Mouse (Mus musculus): Measurements from ENCODE around the gene Tmem37.

Tmem37 gene

DNA sequence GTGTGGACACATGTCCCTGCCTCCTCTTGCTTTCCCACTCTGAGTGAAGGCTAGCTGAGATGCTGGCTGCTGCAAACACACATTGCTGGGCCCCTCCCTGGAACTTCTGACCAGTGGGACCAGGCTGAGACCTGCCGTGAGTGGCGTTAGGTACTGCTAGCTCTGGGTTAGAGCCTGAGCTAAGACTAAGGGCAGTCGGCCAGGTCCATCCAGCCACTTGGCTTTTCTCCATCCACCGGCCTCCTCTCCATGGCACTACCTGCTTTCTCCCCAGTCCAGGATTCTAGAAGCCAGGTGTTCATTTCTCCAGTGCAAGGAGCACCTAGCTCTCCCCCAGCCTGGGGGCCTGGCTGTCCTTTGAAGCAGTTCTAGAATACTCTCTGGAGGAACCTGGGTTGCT, 1.1 kb upstream of the Tmem37 start:
- ChIA-PET POLR2A (interaction anchor here in 3 of 4 experiments (0.9 to 2.8 kb wide), 13 partner anchors 8 to 48 kb away, joined by 3 to 14 read pairs (median 5); partner anchors contain the start of genes 3110009E18Rik (in 2 of the 3) and Dbi (in 2 of the 3)), CTCF (interaction anchor here in 2 of 4 experiments (0.6 to 1.6 kb wide), 3 partner anchors 19 to 40 kb away, joined by 3 to 9 read pairs (median 3); no protein-coding TSS in a partner anchor)

DNA sequence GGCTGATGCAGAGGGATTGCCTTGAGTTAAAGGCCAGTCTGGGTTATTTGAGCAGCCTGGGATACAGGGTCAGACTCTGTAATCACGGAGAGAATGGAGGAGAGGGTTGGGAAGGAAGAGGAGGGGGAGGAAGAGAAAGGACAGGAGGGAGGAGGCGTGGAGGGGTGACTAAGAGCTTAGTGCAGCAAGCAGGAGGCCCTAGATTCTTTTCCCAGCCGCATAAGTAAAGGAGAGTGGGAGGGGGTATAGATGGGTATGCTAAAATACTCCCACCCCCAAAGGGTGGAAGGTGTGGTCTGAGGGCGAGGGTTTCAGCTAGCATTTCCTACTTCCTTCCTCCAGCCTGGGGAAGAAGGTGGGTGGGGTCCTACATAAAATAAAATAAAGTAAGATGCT, 431 bp upstream of the Tmem37 start:
- CTCF ChIA-PET = interaction anchor here in 2 of 4 experiments (0.6 to 1.6 kb wide), 4 partner anchors 13 to 40 kb away, joined by 3 to 9 read pairs (median 3); no protein-coding TSS in a partner anchor

DNA sequence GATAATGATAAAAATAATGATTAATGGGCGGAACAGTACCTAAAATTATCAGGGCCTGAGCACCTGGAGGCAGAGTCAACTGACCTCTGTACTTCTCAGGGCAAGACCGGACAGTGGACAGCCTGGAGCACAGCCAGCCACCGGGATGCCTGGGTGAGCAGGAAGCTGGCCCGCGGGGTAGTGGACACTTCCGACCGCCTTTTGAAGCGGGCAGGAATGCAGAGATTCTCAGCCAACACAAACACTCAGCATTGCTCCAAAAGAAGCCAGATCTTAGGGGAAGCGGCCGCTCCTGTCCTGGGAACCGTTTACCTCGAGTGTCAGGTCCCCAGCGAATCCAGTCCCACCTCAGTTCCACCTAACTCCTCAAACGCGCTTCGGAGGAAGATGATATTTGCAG, 974 bp downstream of the Tmem37 start:
- POLR2A ChIA-PET = interaction anchor here in 3 of 4 experiments (0.6 to 2.8 kb wide), 9 partner anchors 9 to 1357 kb away, joined by 3 to 14 read pairs (median 4); no protein-coding TSS in a partner anchor
- CTCF ChIA-PET = interaction anchor here in 1 of 4 experiments (1.1 kb wide), 1 partner anchor 11 kb away, joined by 3 read pairs; no protein-coding TSS in a partner anchor

More for the DNA sequence above, 431 bp upstream of the Tmem37 start:
- POLR2A ChIA-PET = interaction anchor here in 3 of 4 experiments (0.6 to 2.8 kb wide), 19 partner anchors 9 to 577 kb away, joined by 3 to 14 read pairs (median 5); partner anchors contain the start of genes 3110009E18Rik (in 2 of the 3) and Dbi (in 2 of the 3)

DNA sequence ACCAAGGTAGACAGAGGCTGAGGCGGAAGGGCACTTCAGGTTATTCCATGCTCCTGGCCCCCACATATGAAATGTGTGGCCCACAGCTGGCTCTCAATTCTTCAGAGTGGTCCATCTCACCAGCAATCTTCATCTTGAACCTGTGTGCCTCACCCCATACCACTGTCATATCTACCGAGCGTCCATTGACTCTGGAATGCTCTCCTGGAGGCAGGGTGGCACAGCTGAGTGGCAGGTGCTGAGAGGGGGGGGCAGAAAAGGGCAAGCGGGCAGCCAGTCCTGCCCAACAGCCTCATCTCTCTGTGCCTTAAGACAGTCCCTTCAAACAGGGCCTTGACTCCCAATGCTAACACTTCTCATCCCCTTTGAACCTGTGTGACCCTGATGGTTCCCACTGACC, 2.7 kb downstream of the Tmem37 start:
- POLR2A ChIA-PET = interaction anchor here in 1 of 4 experiments (0.6 kb wide), 1 partner anchor 115 kb away, joined by 3 read pairs; no protein-coding TSS in a partner anchor
- CTCF ChIA-PET = interaction anchor here in 1 of 4 experiments (0.5 kb wide), 1 partner anchor 236 kb away, joined by 3 read pairs; no protein-coding TSS in a partner anchor

DNA sequence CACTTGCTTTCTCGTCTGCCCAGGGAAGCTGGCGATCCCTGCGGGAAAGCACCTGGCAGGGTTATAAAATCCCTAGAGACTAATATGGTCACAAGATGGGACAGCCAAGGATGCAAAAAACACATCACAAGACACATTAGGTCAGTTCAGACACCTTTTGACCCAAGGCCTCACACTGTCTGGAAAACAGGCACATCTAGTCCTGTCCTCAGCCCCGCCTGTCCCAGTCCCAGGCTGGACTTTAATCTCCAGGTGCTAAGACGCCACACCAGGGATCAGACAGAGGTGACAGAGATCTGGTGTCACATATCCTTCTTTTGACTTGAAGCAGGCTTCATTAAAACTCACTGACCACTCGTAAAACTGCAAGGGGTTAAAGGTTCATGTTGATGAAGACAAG, 3.7 kb downstream of the Tmem37 start:
- POLR2A ChIA-PET = interaction anchor here in 1 of 4 experiments (1.1 to 1.4 kb wide), 2 partner anchors 16 to 19 kb away, joined by 4 read pairs; no protein-coding TSS in a partner anchor
- CTCF ChIA-PET = interaction anchor here in 2 of 4 experiments (0.5 to 1.0 kb wide), 2 partner anchors 11 to 28 kb away, joined by 4 to 8 read pairs; no protein-coding TSS in a partner anchor

DNA sequence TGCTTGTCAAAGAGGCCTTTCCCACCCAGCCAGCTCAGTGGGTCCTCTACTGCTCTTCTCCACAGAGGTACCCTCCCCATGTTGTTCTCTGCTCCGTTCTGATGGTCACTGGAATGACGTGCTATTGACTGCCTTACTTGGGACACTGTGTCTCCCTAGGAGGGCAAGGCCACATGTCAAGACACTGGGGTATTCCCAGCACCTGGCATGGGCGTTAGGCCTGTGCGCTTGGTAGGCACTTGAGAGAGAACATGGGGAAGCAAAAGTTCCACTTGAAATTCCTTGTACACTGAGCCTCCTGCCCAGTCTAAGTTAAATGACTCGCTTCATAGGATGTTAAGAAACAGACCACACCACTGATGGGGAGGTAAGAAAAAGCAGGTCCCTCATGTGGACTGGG, 4.8 kb downstream of the Tmem37 start:
- POLR2A ChIA-PET = interaction anchor here in 1 of 4 experiments (0.6 kb wide), 2 partner anchors 586 to 1610 kb away, joined by 3 to 5 read pairs; no protein-coding TSS in a partner anchor

DNA sequence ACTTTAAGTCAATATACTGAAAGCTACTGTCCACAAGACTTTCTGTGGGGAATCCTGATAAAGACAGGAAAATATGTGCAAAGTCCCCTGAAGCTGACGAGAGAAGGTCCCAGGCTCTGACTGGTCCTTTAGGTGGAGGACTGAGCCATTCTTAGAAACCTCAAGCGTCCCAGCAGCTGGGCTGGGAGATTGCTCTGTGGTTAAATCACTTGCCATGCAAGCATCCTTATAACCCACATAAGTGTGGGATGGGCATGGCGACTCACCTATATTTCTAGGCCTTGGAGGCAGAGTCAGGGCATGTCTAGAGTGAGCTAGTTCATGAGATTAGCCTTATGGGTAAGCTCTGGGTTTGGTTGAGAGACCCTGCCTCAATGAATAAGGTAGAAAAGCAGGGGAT, 7.2 kb downstream of the Tmem37 start:
- ChIA-PET CTCF (no interaction called here), POLR2A (interaction anchor here in 2 of 4 experiments (0.7 to 0.9 kb wide), 2 partner anchors 12 to 552 kb away, joined by 3 read pairs; no protein-coding TSS in a partner anchor)

More for the DNA sequence above, 4.8 kb downstream of the Tmem37 start:
- CTCF ChIA-PET = no interaction called here

DNA sequence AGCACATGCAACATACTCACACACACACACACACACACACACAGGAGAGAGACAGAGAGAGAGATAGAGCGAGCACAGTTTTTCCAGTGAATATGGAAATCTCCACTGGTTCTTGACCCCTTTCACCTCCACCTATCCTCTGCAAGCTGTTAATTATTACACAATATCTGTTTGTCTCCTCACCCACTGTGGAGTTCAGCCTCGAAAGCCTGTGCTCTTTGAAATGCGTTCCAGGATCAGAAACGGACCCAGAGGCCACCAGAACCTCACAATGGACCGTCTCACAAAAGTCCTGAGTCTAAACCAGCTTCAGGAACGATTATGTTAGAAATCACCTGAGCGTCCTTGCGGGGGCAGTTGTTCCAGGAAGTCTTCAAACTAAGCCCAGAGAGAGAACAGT, 7.7 kb downstream of the Tmem37 start:
- POLR2A ChIA-PET = interaction anchor here in 2 of 4 experiments (0.7 to 0.9 kb wide), 2 partner anchors 11 to 552 kb away, joined by 3 read pairs; no protein-coding TSS in a partner anchor
- CTCF ChIA-PET = interaction anchor here in 1 of 4 experiments (0.5 kb wide), 1 partner anchor 11 kb away, joined by 3 read pairs; no protein-coding TSS in a partner anchor

DNA sequence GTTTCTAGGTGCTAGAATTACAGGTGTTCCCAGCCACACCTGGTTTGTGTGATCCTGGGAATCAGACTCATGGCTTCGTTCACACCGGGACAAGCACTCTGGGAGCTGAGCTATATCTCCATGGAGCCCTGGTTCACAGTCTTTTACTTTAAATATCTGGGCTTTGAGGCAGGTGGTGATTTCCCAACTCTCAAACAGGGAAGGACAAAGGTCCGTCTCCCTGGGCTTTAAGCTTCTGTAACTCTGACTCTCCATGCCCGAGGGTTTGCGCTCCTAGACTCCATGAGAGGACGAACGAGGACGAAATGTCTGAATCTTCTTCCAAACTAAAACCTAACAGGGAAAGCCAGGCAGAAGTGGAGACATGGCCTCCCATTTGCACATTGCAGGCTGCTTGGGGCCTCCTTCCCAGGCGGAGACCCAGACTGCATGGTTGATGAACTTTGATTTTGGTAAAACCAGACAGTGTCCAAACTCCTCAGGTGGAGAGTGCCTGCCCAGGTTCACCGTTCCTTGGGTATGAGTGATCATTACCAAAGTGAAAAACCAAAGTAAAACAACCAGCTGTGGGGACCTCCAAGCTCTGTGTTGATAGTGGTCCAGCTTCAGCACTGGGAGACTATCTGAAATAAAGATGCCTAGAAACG, 9.7 kb downstream of the Tmem37 start:
- ChIA-PET POLR2A (interaction anchor here in 3 of 4 experiments (1.1 to 1.9 kb wide), 7 partner anchors 10 to 57 kb away, joined by 3 to 14 read pairs (median 4); partner anchors contain the start of genes 3110009E18Rik (in 2 of the 3), Dbi (in 2 of the 3) and Tmem37 (in 2 of the 3)), CTCF (interaction anchor here in 2 of 4 experiments (0.6 to 1.0 kb wide), 2 partner anchors 42 to 277 kb away, joined by 3 to 4 read pairs; no protein-coding TSS in a partner anchor)

DNA sequence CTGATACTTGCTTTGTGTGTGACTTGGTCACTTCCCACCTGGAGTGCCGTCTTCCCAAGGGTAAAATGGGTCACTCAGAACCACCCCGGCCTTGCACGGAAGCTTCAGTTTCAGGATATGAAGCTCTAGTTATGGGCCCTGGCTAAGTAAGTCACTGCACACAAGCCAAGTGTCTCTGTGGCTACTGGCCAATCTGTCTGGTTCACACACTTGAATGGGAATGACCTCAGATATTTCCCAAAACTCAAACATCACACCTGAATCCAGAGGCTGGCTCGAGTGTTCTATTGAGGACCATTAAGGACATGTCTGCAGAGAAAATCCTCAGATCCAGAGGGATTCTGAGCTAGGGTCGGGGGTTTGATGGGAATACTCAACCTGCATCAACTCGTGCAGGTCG, 11.6 kb downstream of the Tmem37 start:
- ChIA-PET CTCF (interaction anchor here in 3 of 4 experiments (0.6 to 1.3 kb wide), 6 partner anchors 25 to 93 kb away, joined by 3 to 4 read pairs (median 3); partner anchors contain the start of genes 3110009E18Rik (in 1 of the 3) and Dbi (in 1 of the 3)), POLR2A (interaction anchor here in 2 of 4 experiments (0.8 to 1.3 kb wide), 3 partner anchors 10 to 51 kb away, joined by 3 to 6 read pairs (median 3); partner anchors contain the start of gene Tmem37 (in 1 of the 2))

DNA sequence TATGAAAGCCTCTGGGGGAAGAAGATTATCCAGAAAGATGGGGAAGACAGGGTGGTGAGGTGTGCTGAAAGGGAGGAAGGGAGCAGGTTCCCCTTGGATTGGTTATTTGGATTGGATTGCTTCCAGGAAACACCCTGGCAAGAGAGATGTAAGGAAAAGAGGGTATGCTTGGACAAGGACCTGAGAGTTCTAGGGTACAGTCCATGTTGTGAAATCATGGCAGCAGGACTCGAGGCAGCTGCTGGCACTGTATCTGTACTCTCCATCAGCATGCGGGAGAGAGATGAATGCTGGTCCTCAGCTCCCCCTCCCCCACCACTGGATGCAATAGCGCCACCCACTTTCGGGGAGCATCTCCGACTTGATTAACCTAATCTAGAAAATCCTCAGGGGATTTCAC, 13.2 kb downstream of the Tmem37 start:
- ChIA-PET CTCF (interaction anchor here in 2 of 4 experiments (1.1 to 1.3 kb wide), 2 partner anchors 33 to 45 kb away, joined by 4 read pairs; no protein-coding TSS in a partner anchor), POLR2A (interaction anchor here in 1 of 4 experiments (0.7 to 1.3 kb wide), 2 partner anchors 12 to 13 kb away, joined by 3 to 6 read pairs; partner anchors contain the start of gene Tmem37)

DNA sequence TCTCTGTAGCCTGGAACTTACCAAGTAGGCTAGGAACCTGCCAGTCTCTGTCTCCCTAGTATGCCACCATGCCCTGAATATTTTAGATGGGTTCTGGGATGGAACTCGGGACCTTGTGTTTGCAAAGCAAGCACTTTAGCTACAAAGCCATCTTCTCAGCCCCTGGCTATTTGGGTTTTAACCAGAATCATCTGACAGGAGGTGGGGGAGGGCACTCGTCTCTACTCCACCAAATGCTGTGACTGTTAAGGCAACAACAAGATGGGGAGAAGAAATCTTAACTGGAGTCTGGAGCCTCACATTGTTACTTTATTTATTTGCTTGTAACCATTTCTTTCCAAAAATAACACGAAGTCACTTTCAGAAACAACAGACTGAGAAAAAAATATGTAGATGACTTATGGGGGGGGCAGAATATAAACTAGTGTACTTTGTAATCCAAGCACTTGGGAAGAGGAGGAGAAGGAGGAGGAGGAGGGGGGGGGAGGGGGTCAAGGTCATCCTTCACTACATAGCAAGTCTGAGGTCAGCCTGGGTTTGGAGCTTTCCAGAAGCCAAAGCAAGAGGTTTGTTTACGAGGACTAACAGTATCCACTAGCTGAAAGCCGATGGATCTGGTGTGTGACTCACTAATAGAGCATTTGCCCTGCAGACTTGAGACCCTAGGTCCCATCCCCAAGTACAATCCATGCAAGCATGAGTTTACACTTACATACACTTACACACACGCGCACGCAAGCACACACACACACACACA, 16.0 kb downstream of the Tmem37 start:
- ChIA-PET POLR2A (no interaction called here), CTCF (interaction anchor here in 1 of 4 experiments (0.5 to 1.7 kb wide), 3 partner anchors 12 to 1442 kb away, joined by 3 to 8 read pairs (median 3); no protein-coding TSS in a partner anchor)

DNA sequence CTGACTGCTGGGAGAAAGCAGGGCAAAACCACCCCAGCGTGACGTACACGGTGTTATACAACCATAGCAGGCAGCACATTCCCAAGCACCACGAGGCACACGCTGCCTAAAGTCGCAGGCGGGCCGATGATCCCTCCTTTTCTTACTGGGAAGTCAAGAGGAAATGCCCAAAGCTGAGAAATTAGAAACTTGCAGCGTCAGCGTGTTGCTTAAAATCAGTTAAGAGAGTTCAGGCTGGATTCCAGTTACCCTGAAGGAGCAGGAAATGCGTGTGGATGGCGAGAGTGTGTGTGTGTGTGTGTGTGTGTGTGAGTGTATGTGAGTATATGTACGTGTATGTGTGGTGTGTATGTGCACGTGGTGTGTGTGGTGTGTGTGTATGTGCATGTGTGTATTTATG, 16.8 kb downstream of the Tmem37 start:
- ChIA-PET CTCF (interaction anchor here in 1 of 4 experiments (0.6 kb wide), 1 partner anchor 300 kb away, joined by 3 read pairs; no protein-coding TSS in a partner anchor), POLR2A (no interaction called here)

DNA sequence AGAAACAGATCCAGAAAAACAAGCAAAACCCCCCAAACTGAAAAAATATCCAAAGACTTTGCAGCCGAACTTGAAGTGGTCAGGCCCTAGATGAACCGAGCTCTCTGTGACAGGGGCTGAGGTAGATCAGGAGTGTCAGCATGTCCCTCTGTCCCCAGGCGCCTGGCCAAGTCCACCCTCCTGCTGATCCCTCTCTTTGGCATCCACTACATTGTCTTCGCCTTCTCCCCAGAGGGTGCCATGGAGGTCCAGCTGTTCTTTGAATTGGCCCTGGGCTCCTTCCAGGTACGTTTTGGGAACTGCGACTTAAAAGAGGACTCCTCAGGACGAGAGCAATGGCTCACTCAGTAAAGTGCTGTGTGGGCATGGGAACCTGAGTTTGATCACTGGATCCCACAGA, 17.6 kb downstream of the Tmem37 start:
- ChIA-PET CTCF (no interaction called here), POLR2A (interaction anchor here in 1 of 4 experiments (0.5 kb wide), 1 partner anchor 16 kb away, joined by 4 read pairs; no protein-coding TSS in a partner anchor)

DNA sequence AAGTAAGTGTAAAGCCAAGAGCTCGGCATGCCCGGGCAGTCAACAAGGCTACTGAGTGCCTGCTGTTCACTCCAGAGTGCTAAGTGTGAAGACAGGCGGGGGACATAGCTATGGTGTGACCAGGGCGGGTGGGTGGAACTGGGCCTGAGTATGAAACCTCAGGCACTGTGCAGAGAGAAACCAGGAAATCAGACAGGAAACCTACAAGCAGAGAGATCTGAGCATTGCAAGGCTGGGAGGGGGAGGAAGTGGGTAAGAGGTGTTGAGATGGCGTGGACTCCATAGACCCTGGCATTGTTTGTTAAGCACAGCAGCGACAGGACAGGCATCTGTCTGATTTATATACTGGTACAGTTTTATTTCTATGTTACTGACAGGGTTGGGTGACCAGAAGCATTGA, 18.4 kb downstream of the Tmem37 start:
- POLR2A ChIA-PET = interaction anchor here in 1 of 4 experiments (0.6 to 1.6 kb wide), 2 partner anchors 11 to 96 kb away, joined by 3 read pairs; no protein-coding TSS in a partner anchor

DNA sequence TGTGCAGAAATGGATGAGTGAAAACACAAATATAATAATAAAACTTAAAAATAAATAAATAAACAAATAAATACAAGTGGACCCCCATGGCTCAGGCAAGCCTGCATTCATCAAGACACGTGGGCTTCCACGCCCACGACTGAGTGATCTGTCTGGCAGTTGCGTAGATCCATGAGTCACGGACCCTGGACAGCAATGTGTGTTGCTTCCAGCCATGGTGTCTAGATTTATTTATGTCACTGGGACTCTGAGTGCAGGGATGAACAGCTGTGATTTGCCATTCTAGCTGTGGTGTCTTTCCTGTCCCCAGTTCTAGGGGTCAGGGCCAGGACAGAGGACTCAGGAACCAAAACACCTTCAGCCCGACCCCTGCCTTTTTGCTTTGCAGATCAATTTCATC, 18.9 kb downstream of the Tmem37 start:
- ChIA-PET CTCF (interaction anchor here in 1 of 4 experiments (0.9 kb wide), 1 partner anchor 100 kb away, joined by 3 read pairs; no protein-coding TSS in a partner anchor), POLR2A (interaction anchor here in 2 of 4 experiments (0.6 to 1.6 kb wide), 3 partner anchors 11 to 587 kb away, joined by 3 to 4 read pairs (median 3); no protein-coding TSS in a partner anchor)

More for the DNA sequence above, 18.4 kb downstream of the Tmem37 start:
- CTCF ChIA-PET = interaction anchor here in 1 of 4 experiments (0.9 kb wide), 1 partner anchor 99 kb away, joined by 3 read pairs; no protein-coding TSS in a partner anchor

DNA sequence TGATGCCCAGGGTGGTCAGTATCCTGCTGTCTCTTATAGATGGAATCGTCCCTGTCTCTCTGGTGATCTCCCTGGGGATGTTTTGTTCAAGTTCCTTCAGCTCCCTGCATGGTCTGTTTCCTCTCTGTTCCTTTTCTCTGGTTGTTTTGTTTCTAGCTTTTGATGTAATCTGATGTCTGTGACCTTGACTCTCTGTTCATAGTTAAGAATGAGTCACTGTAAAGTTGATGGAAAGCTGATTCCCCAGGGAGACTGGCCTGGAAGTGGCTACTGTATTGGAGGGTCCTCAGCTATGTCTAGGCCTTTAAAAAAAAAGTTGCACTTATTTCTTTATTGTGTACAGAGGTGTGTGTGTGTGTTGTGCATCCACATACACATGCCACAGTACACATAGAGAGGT, 22.8 kb downstream of the Tmem37 start:
- ChIA-PET POLR2A (interaction anchor here in 1 of 4 experiments (1.1 kb wide), 1 partner anchor 12 kb away, joined by 4 read pairs; no protein-coding TSS in a partner anchor), CTCF (interaction anchor here in 2 of 4 experiments (0.5 to 0.9 kb wide), 2 partner anchors 42 to 287 kb away, joined by 3 read pairs; no protein-coding TSS in a partner anchor)

DNA sequence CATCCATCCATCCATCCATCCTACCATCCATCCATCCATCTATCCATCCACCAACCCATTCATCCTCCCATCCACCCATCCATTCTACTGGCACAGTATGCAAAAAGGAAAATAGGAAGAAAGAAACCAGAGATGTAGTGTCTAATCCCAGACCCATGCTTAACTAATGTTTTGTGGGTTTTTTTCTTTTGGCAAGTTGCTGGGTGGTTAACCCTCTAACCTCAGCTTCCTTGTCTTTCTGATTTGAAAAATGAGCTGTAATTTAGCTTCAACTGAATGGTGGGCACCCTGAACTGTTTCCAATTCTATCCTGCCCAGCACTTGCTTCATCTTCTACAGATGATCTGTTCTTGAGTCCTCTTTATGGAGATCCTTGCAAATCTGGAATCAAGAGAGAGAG, 26.5 kb downstream of the Tmem37 start:
- POLR2A ChIA-PET = no interaction called here
- CTCF ChIA-PET = no interaction called here

Data from embryonic stem cell, embryonic (primary cell).